12 mouse cellular contexts compared by ENCODE assay signal in the genomic region with DNA sequence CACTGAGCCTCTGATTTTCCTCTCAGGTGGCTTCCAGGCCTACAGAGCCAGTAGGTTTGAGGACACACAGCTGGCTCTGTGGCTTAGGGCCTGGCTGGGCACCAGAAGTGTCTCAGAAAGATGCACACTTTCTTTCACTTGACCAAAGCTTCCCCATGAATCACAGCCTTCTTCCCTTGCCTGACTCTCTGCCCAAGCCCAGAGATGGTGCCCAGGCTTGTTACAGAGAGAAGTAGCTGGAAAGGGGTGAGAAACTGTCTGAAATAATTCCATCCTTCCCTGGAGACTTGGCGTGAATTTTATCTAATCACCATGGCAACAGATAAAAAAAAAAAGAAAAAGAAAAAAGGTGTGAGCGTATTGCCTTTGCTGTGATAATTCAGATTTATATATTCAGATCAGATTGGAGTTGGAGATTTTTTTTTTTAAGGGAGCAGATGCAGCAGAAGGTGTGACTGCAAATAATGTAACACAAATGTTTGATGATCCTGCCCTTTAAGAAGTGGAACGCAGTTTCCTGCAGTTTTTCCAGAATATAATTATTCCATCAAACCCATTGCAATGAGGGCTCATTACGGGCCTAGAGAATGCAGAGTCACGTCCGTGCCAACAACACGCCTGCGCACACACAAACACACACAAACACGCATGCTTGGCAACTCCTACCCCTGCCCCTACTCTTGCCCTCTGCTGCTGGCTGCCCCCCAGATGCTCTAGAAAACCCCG. TPM values are rescaled to one million over a fixed set of nuclear protein-coding genes. Genes with fewer than 3 reads are reported as not detected.
DNase-seq lines count a peak whose midpoint lies in the region; ATAC-seq lines count a peak whose summit lies in the region.
"Had no signal": no experiment of that assay in that cellular context is flagged by ENCODE, and none has a peak within 500 bp of the region (broad histone marks: within the 10 kb centered on the region; RNA-seq: fewer than 3 reads in every experiment).

No protein-coding gene starts in this region.

- H3K9ac ChIP-seq in forebrain, embryonic 11.5 days (ENCODE audit: low read length): no peak overlapping the region
- H3K9ac ChIP-seq: liver, embryonic 13.5 days had no signal

- no peaks in the 10 kb centered on the region for H3K9me3 ChIP-seq in forebrain, embryonic 11.5 days (ENCODE audit: control insufficient read depth, low read length)
- no peaks in the 10 kb centered on the region for H3K9me3 ChIP-seq in embryonic facial prominence, embryonic 10.5 days
- H3K9me3 ChIP-seq: liver, embryonic 13.5 days had no signal

- peak; percentile 87 for DNase-seq in brain, adult 2 months (ENCODE audit: low read depth, low spot score)
- DNase-seq in forebrain, embryonic 11.5 days (ENCODE audit: low spot score): no peak
- DNase-seq in kidney, postnatal 10 days: peak; percentile 20
- peak; percentile 62 to 88 for DNase-seq in left cerebral cortex, postnatal 25 days (ENCODE audit: low spot score in 2 of 2)
- no peak for DNase-seq in embryonic facial prominence, embryonic 10.5 days (ENCODE audit: low spot score)
- DNase-seq in gastrocnemius, postnatal 36 days: no peak
- no peak for DNase-seq in gastrocnemius, postnatal 25 days
- no peak for DNase-seq in adrenal gland, adult 18-20 months (ENCODE audit: low spot score in 2 of 2)
- DNase-seq: cerebellum, postnatal 14 days; heart, postnatal 4 days; liver, embryonic 13.5 days had no signal

- 83% methylated on average over 10 of the region's 10 CpGs for WGBS in forebrain, embryonic 11.5 days
- 89% methylated on average over 10 of the region's 10 CpGs for WGBS in embryonic facial prominence, embryonic 10.5 days

- intact Hi-C loops in left cerebral cortex, postnatal 25 days (cut with DNase I): loop anchor here (2.0 kb wide), 1 partner anchor 38 kb away; no protein-coding TSS in a partner anchor
- intact Hi-C loops in gastrocnemius, postnatal 36 days (cut with DNase I): no loop called here

- H3K36me3 ChIP-seq in forebrain, embryonic 11.5 days (ENCODE audit: control insufficient read depth, insufficient read depth, low read length): no peaks in the 10 kb centered on the region
- no peaks in the 10 kb centered on the region for H3K36me3 ChIP-seq in embryonic facial prominence, embryonic 10.5 days (replicated peaks)
- H3K36me3 ChIP-seq: liver, embryonic 13.5 days had no signal

- H3K27me3 ChIP-seq in forebrain, embryonic 11.5 days (ENCODE audit: control insufficient read depth, insufficient read depth, low read length): no peaks in the 10 kb centered on the region
- H3K27me3 ChIP-seq in embryonic facial prominence, embryonic 10.5 days (replicated peaks; ENCODE audit: low read depth, poor library complexity, severe bottlenecking): no peaks in the 10 kb centered on the region
- H3K27me3 ChIP-seq: liver, embryonic 13.5 days had no signal

- H3K4me1 ChIP-seq in forebrain, embryonic 11.5 days (replicated peaks; ENCODE audit: control insufficient read depth, insufficient read depth, low read length): 0 out of 2 replicates have a peak, but pooled peaks cover 2% of the 10 kb centered on the region
- H3K4me1 ChIP-seq in embryonic facial prominence, embryonic 10.5 days: peaks cover under 1% of the 10 kb centered on the region
- H3K4me1 ChIP-seq: liver, embryonic 13.5 days had no signal

- no peak overlapping the region for H3K4me3 ChIP-seq in forebrain, embryonic 11.5 days (ENCODE audit: low read depth, low read length)
- H3K4me3 ChIP-seq in embryonic facial prominence, embryonic 10.5 days: no peak overlapping the region
- H3K4me3 ChIP-seq: liver, embryonic 13.5 days had no signal

- H3K27ac ChIP-seq in forebrain, embryonic 11.5 days (ENCODE audit: low read depth, low read length): peak overlapping the region; percentile 51; the same call in 1 of the 2 replicates
- no peak overlapping the region for H3K27ac ChIP-seq in embryonic facial prominence, embryonic 10.5 days (replicated peaks)
- H3K27ac ChIP-seq: liver, embryonic 13.5 days had no signal

- H3K4me2 ChIP-seq in forebrain, embryonic 11.5 days (ENCODE audit: low read depth, low read length, severe bottlenecking): no peak overlapping the region
- H3K4me2 ChIP-seq: liver, embryonic 13.5 days had no signal

- ATAC-seq in forebrain, embryonic 11.5 days (replicated peaks; ENCODE audit: low FRiP score): no peak

RNA-seq across cellular contexts. Expression of gene Dscaml1, which starts 44.5 kb away (rescaled TPM):
- polyA plus RNA-seq in forebrain, embryonic 11.5 days (2014; fragmentation: Nextera tagmentation; extraction: Ambion mirVana): 3.4 and 5.4 TPM in 2 replicates
- total RNA-seq in left cerebral cortex, postnatal 25 days (2021): 10 to 100 TPM; 51.1 to 51.7 TPM
- 0.50 and 0.67 TPM in 2 replicates for polyA plus RNA-seq in embryonic facial prominence, embryonic 10.5 days (2016; fragmentation: Nextera tagmentation; extraction: Ambion mirVana)
- not detected for total RNA-seq in gastrocnemius, postnatal 36 days (2021)
- total RNA-seq in gastrocnemius, postnatal 25 days (2021): not detected
- 1 to 10 TPM in 1 of 2 experiments, under 1 TPM in 1; 0.53 to 1.3 TPM for total RNA-seq in adrenal gland, adult 18-20 months (2021)
- total RNA-seq: gastrocnemius, adult 18-20 months; heart, postnatal 4 days had no signal
- polyA plus RNA-seq: liver, embryonic 13.5 days had no signal

Comparison
In these comparisons a context has a peak if more than half of its experiments do, and no peak if none do; other contexts are left out.
1. DNase-seq: peak in brain, adult 2 months (single experiment), kidney, postnatal 10 days (single experiment) and left cerebral cortex, postnatal 25 days (2 of 2); none in forebrain, embryonic 11.5 days (single experiment), embryonic facial prominence, embryonic 10.5 days (single experiment), gastrocnemius, postnatal 36 days (0 of 2), gastrocnemius, postnatal 25 days (single experiment) and adrenal gland, adult 18-20 months (0 of 2).
2. RNA of gene Dscaml1, which starts 44.5 kb away (total RNA-seq): 51.1 to 51.7 TPM in left cerebral cortex, postnatal 25 days; 0.53 to 1.3 TPM in adrenal gland, adult 18-20 months, not detected in gastrocnemius, postnatal 36 days and not detected in gastrocnemius, postnatal 25 days; every median in the first group is over 10 times any median in the second.